Mouse (Mus musculus): Measurements from ENCODE around the gene Gm29797. TPM values are rescaled to one million over a fixed set of nuclear protein-coding genes. Genes with fewer than 3 reads are reported as not detected.

Gene Gm29797
- total RNA-seq, 2 experiments from 2014 or later: not detected

DNA sequence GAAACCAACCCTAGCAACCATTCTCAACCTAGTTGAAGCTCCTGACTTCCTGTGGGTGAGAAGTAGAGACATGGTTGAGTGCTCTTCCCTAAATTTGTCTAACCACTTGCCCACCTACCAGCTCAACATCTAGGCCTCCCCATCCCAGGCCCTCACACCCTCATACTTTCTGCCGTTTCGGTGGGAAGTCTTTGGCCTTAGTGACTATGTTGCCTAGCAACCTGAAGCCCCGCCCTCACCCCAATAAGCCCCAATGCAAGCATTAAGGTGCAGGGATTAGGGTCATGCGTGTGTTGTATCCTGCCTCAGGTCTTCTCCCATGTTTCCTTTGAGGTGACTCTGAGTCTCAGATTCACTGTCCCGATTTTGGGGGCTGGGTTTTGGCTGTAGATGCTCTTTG is 41.4 kb downstream of the Gm29797 start, which contains the start of gene Lkaaear1:
Lkaaear1 (minus strand) TSS at position 202 of the 400 bp plus-strand sequence.
- no peak for DNase-seq

DNA sequence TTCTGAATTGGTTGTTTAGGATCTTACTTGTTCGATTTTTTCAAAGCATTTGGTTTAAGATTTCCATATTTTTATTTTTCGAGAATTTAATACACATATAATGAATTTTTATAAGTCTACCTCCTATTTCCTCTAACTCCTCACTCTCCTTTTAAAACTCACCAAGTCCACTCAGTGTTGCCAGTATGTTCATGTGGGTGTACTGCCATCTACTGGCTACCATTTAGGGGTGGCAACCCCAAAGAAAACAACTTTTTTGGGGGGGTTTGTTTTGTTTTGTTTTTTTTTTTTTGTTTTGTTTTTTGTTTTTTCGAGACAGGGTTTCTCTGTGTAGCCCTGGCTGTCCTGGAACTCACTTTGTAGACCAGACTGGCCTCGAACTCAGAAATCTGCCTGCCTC is 49.8 kb downstream of the Gm29797 start:
- DNase-seq: no peak

Other genes with a start within 250 kb of the Gm29797 start
- gene Zbtb46, start 197.6 kb upstream of the Gm29797 start, total RNA-seq (2021): 1 to 10 TPM; 3.5 TPM
- gene Abhd16b, start 163.8 kb upstream of the Gm29797 start, total RNA-seq (2021): not detected
- 10 to 100 TPM; 46.1 to 48.2 TPM for gene Tpd52l2, start 159.9 kb upstream of the Gm29797 start, total RNA-seq (2021)
- gene Dnajc5, start 136.5 kb upstream of the Gm29797 start, total RNA-seq (2021): 10 to 100 TPM; 43.8 to 46.3 TPM
- gene Uckl1, start 72.1 kb upstream of the Gm29797 start, total RNA-seq (2021): 10 to 100 TPM; 23.9 to 26.5 TPM
- 10 to 100 TPM; 23.2 to 28.2 TPM for gene Prpf6, start 65.2 kb upstream of the Gm29797 start, total RNA-seq (2021)
- 10 to 100 TPM; 17.2 to 17.4 TPM for gene Zfp512b, start 64.2 kb upstream of the Gm29797 start, total RNA-seq (2021)
- gene Samd10, start 57.8 kb upstream of the Gm29797 start, total RNA-seq (2021): 1 to 10 TPM in 1 of 2 experiments, under 1 TPM in 1; 0.97 to 1.1 TPM
- 10 to 100 TPM; 10.5 to 12.7 TPM for gene Sox18, start 14.6 kb downstream of the Gm29797 start, total RNA-seq (2021)
- gene Tcea2, start 23.3 kb downstream of the Gm29797 start, total RNA-seq (2021): 1 to 10 TPM; 6.0 to 7.2 TPM
- 1 to 10 TPM; 2.6 to 6.1 TPM for gene Rgs19, start 36.9 kb downstream of the Gm29797 start, total RNA-seq (2021)
- not detected for gene Lkaaear1, start 41.4 kb downstream of the Gm29797 start, total RNA-seq (2021)
- gene Oprl1, start 58.0 kb downstream of the Gm29797 start, total RNA-seq (2021): not detected
- gene Myt1, start 106.3 kb downstream of the Gm29797 start, total RNA-seq (2021): not detected
- gene Pcmtd2, start 180.8 kb downstream of the Gm29797 start, total RNA-seq (2021): 10 to 100 TPM; 29.8 to 32.0 TPM
- 1 to 10 TPM; 8.7 to 9.8 TPM for gene Polr3k, start 207.3 kb downstream of the Gm29797 start, total RNA-seq (2021)